17 mouse cellular contexts compared by ENCODE assay signal in genomic region chr7:119880345-119880744, GRCm38 (mm10). TPM values are rescaled to one million over a fixed set of nuclear protein-coding genes. Genes with fewer than 3 reads are reported as not detected.
A peak's percentile ranks its signal among the peaks of the same experiment; 100 is the strongest.
DNase-seq lines count a peak whose midpoint lies in the region; ATAC-seq and TF ChIP-seq lines count a peak whose summit lies in the region.
"Had no signal": no experiment of that assay in that cellular context is flagged by ENCODE, and none has a peak within 500 bp of the region (broad histone marks: within the 10 kb centered on the region; RNA-seq: fewer than 3 reads in every experiment).

No protein-coding gene starts in this region.

- TF ChIP-seq CTCF in liver, adult 2 months (IDR thresholded peaks at IDR 0.05; ENCODE audit: low read depth, low read length): no peak

- no peaks in the 10 kb centered on the region for H3K9me3 ChIP-seq in liver, embryonic 11.5 days (ENCODE audit: control insufficient read depth, low read length)
- H3K9me3 ChIP-seq: embryonic facial prominence, embryonic 12.5 days; limb, embryonic 12.5 days had no signal

- H3K4me1 ChIP-seq in liver, adult 2 months (ENCODE audit: control insufficient read depth, insufficient read depth, low read length): peaks cover 20% of the 10 kb centered on the region
- H3K4me1 ChIP-seq in liver, embryonic 11.5 days (replicated peaks; ENCODE audit: control insufficient read depth, insufficient read depth, low read length): no peaks in the 10 kb centered on the region
- H3K4me1 ChIP-seq: embryonic facial prominence, embryonic 12.5 days; limb, embryonic 12.5 days had no signal

- H3K36me3 ChIP-seq in liver, adult 2 months (ENCODE audit: control insufficient read depth, insufficient read depth, low read length): peaks cover 6% of the 10 kb centered on the region; the same call in 1 of the 2 replicates
- H3K36me3 ChIP-seq in liver, embryonic 11.5 days (ENCODE audit: control insufficient read depth, insufficient read depth, low read length): no peaks in the 10 kb centered on the region

- intact Hi-C loops in gastrocnemius, postnatal 14 days (cut with DNase I; ENCODE audit: low total_unique reads): no loop called here

- no peak overlapping the region for H3K4me3 ChIP-seq in liver, adult 2 months (ENCODE audit: insufficient read depth, low read depth, low read length)
- H3K4me3 ChIP-seq in liver, embryonic 11.5 days (ENCODE audit: low read depth, low read length): no peak overlapping the region
- H3K4me3 ChIP-seq: embryonic facial prominence, embryonic 12.5 days; limb, embryonic 12.5 days had no signal

- 39% methylated on average over 5 of the region's 5 CpGs for WGBS in liver, adult 2 months
- WGBS in liver, embryonic 11.5 days: 88% methylated on average over 5 of the region's 5 CpGs

- no peak overlapping the region for H3K9ac ChIP-seq in liver, adult 2 months (ENCODE audit: low read depth, low read length)
- H3K9ac ChIP-seq in liver, embryonic 11.5 days (ENCODE audit: low read depth, low read length): no peak overlapping the region
- H3K9ac ChIP-seq: embryonic facial prominence, embryonic 12.5 days; limb, embryonic 12.5 days had no signal

- TF ChIP-seq POLR2A in liver, adult 2 months (IDR thresholded peaks at IDR 0.05; ENCODE audit: extremely low read depth, insufficient read depth, low read length): no peak

- no peaks in the 10 kb centered on the region for H3K27me3 ChIP-seq in liver, adult 2 months (ENCODE audit: control insufficient read depth, insufficient read depth, low read length)
- no peaks in the 10 kb centered on the region for H3K27me3 ChIP-seq in liver, embryonic 11.5 days (replicated peaks; ENCODE audit: control insufficient read depth, insufficient read depth, low read length)
- H3K27me3 ChIP-seq: embryonic facial prominence, embryonic 12.5 days; limb, embryonic 12.5 days had no signal

- no peak overlapping the region for H3K4me2 ChIP-seq in liver, embryonic 11.5 days
- H3K4me2 ChIP-seq: embryonic facial prominence, embryonic 12.5 days; limb, embryonic 12.5 days had no signal

- no peak for ATAC-seq in liver, embryonic 11.5 days (replicated peaks; ENCODE audit: low FRiP score)
- ATAC-seq: forebrain, embryonic 14.5 days; hindbrain, postnatal 0 days; midbrain, embryonic 16.5 days had no signal

- peak; percentile 52 for DNase-seq in gastrocnemius, adult 18-20 months (ENCODE audit: low spot score)
- DNase-seq in gastrocnemius, postnatal 14 days: no peak
- DNase-seq in liver, adult 2 months (ENCODE audit: extremely low read depth, low read depth, low spot score): peak; percentile 92
- DNase-seq in liver, embryonic 11.5 days (ENCODE audit: low spot score): no peak
- DNase-seq in kidney, postnatal 25 days: peak; percentile 47 to 76
- DNase-seq in skeletal muscle tissue, adult 2 months (ENCODE audit: low read depth, low spot score): peak; percentile 57
- no peak for DNase-seq in right cerebral cortex, postnatal 36 days (ENCODE audit: low spot score in 2 of 2)
- no peak for DNase-seq in c-Kit-positive CD71-positive TER-119-positive erythroid progenitor cells, embryonic 14.5 days (ENCODE audit: low spot score)
- DNase-seq: cerebellum, adult 9-11 months; heart, postnatal 10 days; layer of hippocampus, adult 9-11 months; thymus, adult 2 months had no signal

- H3K79me2 ChIP-seq in liver, adult 2 months (ENCODE audit: control insufficient read depth, insufficient read depth, low read length): peaks cover 21% of the 10 kb centered on the region; the same call in 1 of the 2 replicates

- H3K27ac ChIP-seq in liver, adult 2 months (replicated peaks; ENCODE audit: insufficient read depth, low read depth, low read length): peak overlapping the region; percentile 71
- no peak overlapping the region for H3K27ac ChIP-seq in liver, embryonic 11.5 days (ENCODE audit: low read depth, low read length)
- H3K27ac ChIP-seq: embryonic facial prominence, embryonic 12.5 days; hindbrain, postnatal 0 days; limb, embryonic 12.5 days had no signal

RNA-seq across cellular contexts. Expression of gene Lyrm1, which starts 15.3 kb away (rescaled TPM):
- total RNA-seq in gastrocnemius, adult 18-20 months (2021): 10 to 100 TPM; 11.3 to 12.5 TPM
- total RNA-seq in gastrocnemius, postnatal 14 days (2021): 10 to 100 TPM; 10.4 to 11.1 TPM
- 4.6 and 6.2 TPM in 2 replicates for total RNA-seq in liver, adult 2 months (2014; rRNA removed)
- 0.95 and 1.2 TPM in 2 replicates for polyA plus RNA-seq in liver, adult 2 months (2012; rRNA removed)
- 4.6 and 6.5 TPM in 2 replicates for polyA plus RNA-seq in liver, embryonic 11.5 days (2014; fragmentation: Nextera tagmentation; extraction: Ambion mirVana)

RNA-seq across cellular contexts. Expression of gene Dcun1d3, which starts 15.8 kb away (rescaled TPM):
- total RNA-seq in gastrocnemius, adult 18-20 months (2021): 10 to 100 TPM; 20.3 to 21.1 TPM
- 10 to 100 TPM; 13.9 to 14.1 TPM for total RNA-seq in gastrocnemius, postnatal 14 days (2021)
- total RNA-seq in liver, adult 2 months (2014; rRNA removed): 5.3 and 5.6 TPM in 2 replicates
- polyA plus RNA-seq in liver, adult 2 months (2012; rRNA removed): 3.2 and 5.7 TPM in 2 replicates
- 3.1 and 3.4 TPM in 2 replicates for polyA plus RNA-seq in liver, embryonic 11.5 days (2014; fragmentation: Nextera tagmentation; extraction: Ambion mirVana)

Comparison
In these comparisons a context has a peak if more than half of its experiments do, and no peak if none do; other contexts are left out.
1. DNase-seq: peak in gastrocnemius, adult 18-20 months (single experiment), liver, adult 2 months (single experiment), kidney, postnatal 25 days (2 of 2) and skeletal muscle tissue, adult 2 months (single experiment); none in gastrocnemius, postnatal 14 days (single experiment), liver, embryonic 11.5 days (single experiment), right cerebral cortex, postnatal 36 days (0 of 2) and c-Kit-positive CD71-positive TER-119-positive erythroid progenitor cells, embryonic 14.5 days (single experiment).